Mouse (Mus musculus): ENCODE measurements around the gene Gucy2g. TPM values are rescaled to one million over a fixed set of nuclear protein-coding genes. Genes with fewer than 3 reads are reported as not detected.
"Not testable (repeated sequence)": the region's sequence is repeated elsewhere in the genome, so short reads cannot be mapped to it uniquely, and the experiment has no call there.

The Gucy2g gene
- total and polyA plus RNA-seq, 2 experiments from 2014 or later = not detected

GRCm38 (mm10) chr19:55170399-55170798, 70.6 kb downstream of the Gucy2g start:
- no peak for ATAC-seq (ENCODE audit: low FRiP score)
- Histone ChIP-seq H3K27me3 (ENCODE audit: insufficient read depth, low read length) (no peaks in the 10 kb centered on the region), H3K4me3 (ENCODE audit: low read depth, low read length) (no peak overlapping the region), H3K9ac (replicated peaks; ENCODE audit: low read length, poor library complexity, severe bottlenecking) (no peak overlapping the region), H3K27ac (ENCODE audit: low read depth, low read length) (no peak overlapping the region), H3K9me3 (ENCODE audit: low read length) (no peaks in the 10 kb centered on the region), H3K4me1 (ENCODE audit: insufficient read depth, low read length) (no peaks in the 10 kb centered on the region), H3K4me2 (ENCODE audit: low read depth, low read length, poor library complexity, severe bottlenecking) (no peak overlapping the region), H3K36me3 (ENCODE audit: insufficient read depth, low read length) (no peaks in the 10 kb centered on the region)
- no peak for TF ChIP-seq CTCF (IDR thresholded peaks at IDR 0.05)
- no peak for DNase-seq (ENCODE audit: low spot score)

GRCm38 (mm10) chr19:55169236-55169729, 71.8 kb downstream of the Gucy2g start:
- H3K36me3 ChIP-seq (ENCODE audit: insufficient read depth, low read length); DNase-seq (ENCODE audit: low spot score); ATAC-seq (ENCODE audit: low FRiP score); H3K4me3 ChIP-seq (ENCODE audit: low read depth, low read length); H3K27ac ChIP-seq (ENCODE audit: low read depth, low read length); H3K4me1 ChIP-seq (ENCODE audit: insufficient read depth, low read length); H3K9me3 ChIP-seq (ENCODE audit: low read length); H3K9ac ChIP-seq (replicated peaks; ENCODE audit: low read length, poor library complexity, severe bottlenecking); H3K4me2 ChIP-seq (ENCODE audit: low read depth, low read length, poor library complexity, severe bottlenecking); H3K27me3 ChIP-seq (ENCODE audit: insufficient read depth, low read length): not testable (repeated sequence)
- 94% methylated on average over 8 of the region's 8 CpGs for WGBS

GRCm38 (mm10) chr19:55168360-55168759, 72.7 kb downstream of the Gucy2g start:
- 81% methylated on average over 6 of the region's 6 CpGs for WGBS

GRCm38 (mm10) chr19:55167741-55168140, 73.3 kb downstream of the Gucy2g start:
- ATAC-seq (ENCODE audit: low FRiP score) (no peak), DNase-seq (ENCODE audit: low spot score) (no peak)
- Histone ChIP-seq H3K4me2 (ENCODE audit: low read depth, low read length, poor library complexity, severe bottlenecking) (no peak overlapping the region), H3K27ac (ENCODE audit: low read depth, low read length) (no peak overlapping the region), H3K4me3 (ENCODE audit: low read depth, low read length) (no peak overlapping the region), H3K9me3 (ENCODE audit: low read length) (no peaks in the 10 kb centered on the region), H3K9ac (replicated peaks; ENCODE audit: low read length, poor library complexity, severe bottlenecking) (no peak overlapping the region), H3K4me1 (ENCODE audit: insufficient read depth, low read length) (no peaks in the 10 kb centered on the region), H3K36me3 (ENCODE audit: insufficient read depth, low read length) (no peaks in the 10 kb centered on the region), H3K27me3 (ENCODE audit: insufficient read depth, low read length) (no peaks in the 10 kb centered on the region)
- no peak for TF ChIP-seq CTCF (IDR thresholded peaks at IDR 0.05)
- 55% methylated on average over 2 of the region's 2 CpGs for WGBS

More at GRCm38 (mm10) chr19:55168360-55168759, 72.7 kb downstream of the Gucy2g start:
- H3K4me3 ChIP-seq (ENCODE audit: low read depth, low read length) = no peak overlapping the region
- H3K4me1 ChIP-seq (ENCODE audit: insufficient read depth, low read length) = no peaks in the 10 kb centered on the region
- H3K9ac ChIP-seq (replicated peaks; ENCODE audit: low read length, poor library complexity, severe bottlenecking) = no peak overlapping the region
- no peak overlapping the region for H3K4me2 ChIP-seq (ENCODE audit: low read depth, low read length, poor library complexity, severe bottlenecking)
- H3K27me3 ChIP-seq (ENCODE audit: insufficient read depth, low read length) = no peaks in the 10 kb centered on the region
- ATAC-seq (ENCODE audit: low FRiP score) = no peak
- no peak overlapping the region for H3K27ac ChIP-seq (ENCODE audit: low read depth, low read length)
- no peaks in the 10 kb centered on the region for H3K9me3 ChIP-seq (ENCODE audit: low read length)
- no peaks in the 10 kb centered on the region for H3K36me3 ChIP-seq (ENCODE audit: insufficient read depth, low read length)
- TF ChIP-seq CTCF (IDR thresholded peaks at IDR 0.05) = no peak
- no peak for DNase-seq (ENCODE audit: low spot score)

- TF ChIP-seq CTCF (IDR thresholded peaks at IDR 0.05) = no peak
- Histone ChIP-seq H3K4me2 (ENCODE audit: low read depth, low read length, poor library complexity, severe bottlenecking) (no peak overlapping the region), H3K27ac (ENCODE audit: low read depth, low read length) (no peak overlapping the region), H3K9ac (replicated peaks; ENCODE audit: low read length, poor library complexity, severe bottlenecking) (no peak overlapping the region), H3K4me3 (ENCODE audit: low read depth, low read length) (no peak overlapping the region), H3K4me1 (ENCODE audit: insufficient read depth, low read length) (no peaks in the 10 kb centered on the region), H3K9me3 (ENCODE audit: low read length) (no peaks in the 10 kb centered on the region), H3K36me3 (ENCODE audit: insufficient read depth, low read length) (no peaks in the 10 kb centered on the region), H3K27me3 (ENCODE audit: insufficient read depth, low read length) (no peaks in the 10 kb centered on the region)
- DNase-seq (ENCODE audit: low spot score) (no peak), ATAC-seq (ENCODE audit: low FRiP score) (no peak)
- WGBS = 81% methylated on average over 2 of the region's 2 CpGs
Observed at GRCm38 (mm10) chr19:55166741-55167140, 74.3 kb downstream of the Gucy2g start.

- H3K4me3 ChIP-seq (ENCODE audit: low read depth, low read length) = no peak overlapping the region
- H3K4me2 ChIP-seq (ENCODE audit: low read depth, low read length, poor library complexity, severe bottlenecking) = no peak overlapping the region
- no peaks in the 10 kb centered on the region for H3K27me3 ChIP-seq (ENCODE audit: insufficient read depth, low read length)
- no peaks in the 10 kb centered on the region for H3K36me3 ChIP-seq (ENCODE audit: insufficient read depth, low read length)
- TF ChIP-seq CTCF (IDR thresholded peaks at IDR 0.05) = no peak
- no peak overlapping the region for H3K9ac ChIP-seq (replicated peaks; ENCODE audit: low read length, poor library complexity, severe bottlenecking)
- no peaks in the 10 kb centered on the region for H3K4me1 ChIP-seq (ENCODE audit: insufficient read depth, low read length)
- 84% methylated on average over 4 of the region's 4 CpGs for WGBS
- no peak overlapping the region for H3K27ac ChIP-seq (ENCODE audit: low read depth, low read length)
- ATAC-seq (ENCODE audit: low FRiP score) = no peak
- H3K9me3 ChIP-seq (ENCODE audit: low read length) = no peaks in the 10 kb centered on the region
- DNase-seq (ENCODE audit: low spot score) = no peak
Observed at GRCm38 (mm10) chr19:55165954-55166353, 75.1 kb downstream of the Gucy2g start.

Data from midbrain, postnatal 0 days (tissue).